Mouse (Mus musculus): ENCODE results near the gene P2ry2.

- TF ChIP-seq CTCF (IDR thresholded peaks at IDR 0.05; ENCODE audit: low read depth), result no peak
- TF ChIP-seq EP300 (IDR thresholded peaks at IDR 0.05; ENCODE audit: low read depth), result no peak
Measured at GRCm38 (mm10) chr7:101048247-101048646, 35.6 kb upstream of the P2ry2 start.

Measured in heart, postnatal 0 days (tissue).